Mouse (Mus musculus) stomach, postnatal 0 days (tissue): ENCODE measurements at regions not wholly inside any gene's neighbourhood (a gene's known extent, or its start where the extent isn't known, plus 50 kb on each side); places are given as distances from the start of the nearest gene placed in this dataset.

Source experiments
- CTCF ChIP-seq: IDR thresholded peaks from 2 replicates; pipeline ENCODE4 v1.5.1; 2016; ENCODE audit warnings: antibody characterized with exemption, low read depth, mild to moderate bottlenecking, moderate library complexity
- EP300 ChIP-seq: optimal IDR thresholded peaks from 2 replicates; pipeline ENCODE3; 2016; ENCODE audit warnings: antibody characterized with exemption

- TF ChIP-seq CTCF (peak; percentile 22; the same call in 1 of the 2 replicates), EP300 (no peak)
Observed at GRCm38 (mm10) chr11:65341683-65342440, 72.1 kb upstream of the Myocd start.
